Mouse (Mus musculus): ENCODE measurements around the gene Uggt2. TPM values are rescaled to one million over a fixed set of nuclear protein-coding genes. Genes with fewer than 3 reads are reported as not detected.

Uggt2 gene
- polyA plus RNA-seq, 1 experiment from 2014 or later = 19.2 TPM

GRCm38 (mm10) chr14:118942076-118942475 lies 157.2 kb downstream of the Uggt2 start:
- H3K4me3 ChIP-seq (ENCODE audit: low read length) = no peak overlapping the region
- no peak overlapping the region for H3K27ac ChIP-seq (ENCODE audit: low read depth, low read length)
- H3K4me2 ChIP-seq (ENCODE audit: low read length) = no peak overlapping the region
- no peaks in the 10 kb centered on the region for H3K27me3 ChIP-seq (replicated peaks; ENCODE audit: control insufficient read depth, insufficient read depth, low read length)
- 42% methylated on average over 12 of the region's 12 CpGs for WGBS
- no peaks in the 10 kb centered on the region for H3K36me3 ChIP-seq (ENCODE audit: control insufficient read depth, insufficient read depth, low read length)
- H3K9ac ChIP-seq (ENCODE audit: low read depth, low read length) = no peak overlapping the region
- H3K4me1 ChIP-seq (ENCODE audit: control insufficient read depth, insufficient read depth, low read depth, low read length) = peaks cover 13% of the 10 kb centered on the region
- no peaks in the 10 kb centered on the region for H3K9me3 ChIP-seq (ENCODE audit: control insufficient read depth, low read length)
- ATAC-seq = no peak

GRCm38 (mm10) chr14:118940796-118941495 lies 158.3 kb downstream of the Uggt2 start:
- Histone ChIP-seq H3K36me3 (ENCODE audit: control insufficient read depth, insufficient read depth, low read length) (no peaks in the 10 kb centered on the region), H3K9me3 (ENCODE audit: control insufficient read depth, low read length) (no peaks in the 10 kb centered on the region), H3K27ac (ENCODE audit: low read depth, low read length) (no peak overlapping the region), H3K9ac (ENCODE audit: low read depth, low read length) (no peak overlapping the region), H3K4me2 (ENCODE audit: low read length) (no peak overlapping the region), H3K4me3 (ENCODE audit: low read length) (no peak overlapping the region), H3K4me1 (ENCODE audit: control insufficient read depth, insufficient read depth, low read depth, low read length) (peaks cover 17% of the 10 kb centered on the region), H3K27me3 (replicated peaks; ENCODE audit: control insufficient read depth, insufficient read depth, low read length) (no peaks in the 10 kb centered on the region)
- WGBS = 77% methylated on average over 4 of the region's 4 CpGs
- ATAC-seq = no peak

- H3K27me3 ChIP-seq (replicated peaks; ENCODE audit: control insufficient read depth, insufficient read depth, low read length) = no peaks in the 10 kb centered on the region
- peaks cover 17% of the 10 kb centered on the region for H3K4me1 ChIP-seq (ENCODE audit: control insufficient read depth, insufficient read depth, low read depth, low read length)
- H3K27ac ChIP-seq (ENCODE audit: low read depth, low read length) = peak overlapping the region; percentile 93
- H3K36me3 ChIP-seq (ENCODE audit: control insufficient read depth, insufficient read depth, low read length) = no peaks in the 10 kb centered on the region
- no peaks in the 10 kb centered on the region for H3K9me3 ChIP-seq (ENCODE audit: control insufficient read depth, low read length)
- peak overlapping the region; percentile 100 for H3K4me3 ChIP-seq (ENCODE audit: low read length)
- WGBS = 2% methylated on average over 7 of the region's 7 CpGs
- no peak for ATAC-seq
- H3K4me2 ChIP-seq (ENCODE audit: low read length) = peak overlapping the region; percentile 54
- H3K9ac ChIP-seq (ENCODE audit: low read depth, low read length) = peak overlapping the region; percentile 99
These were observed 160.7 kb downstream of the Uggt2 start for GRCm38 (mm10) chr14:118938551-118938950.

GRCm38 (mm10) chr14:118937533-118938492 lies 161.4 kb downstream of the Uggt2 start, which contains the start of gene Dnajc3:
Dnajc3 (plus strand) TSS chr14:118937976.
- Histone ChIP-seq H3K9ac (ENCODE audit: low read depth, low read length) (peak within 1 kb of the TSS; percentile 99), H3K27ac (ENCODE audit: low read depth, low read length) (peak within 1 kb of the TSS; percentile 93), H3K36me3 (ENCODE audit: control insufficient read depth, insufficient read depth, low read length) (no peaks in the 10 kb centered on the region), H3K4me2 (ENCODE audit: low read length) (peak within 1 kb of the TSS; percentile 80), H3K27me3 (replicated peaks; ENCODE audit: control insufficient read depth, insufficient read depth, low read length) (no peaks in the 10 kb centered on the region), H3K4me1 (ENCODE audit: control insufficient read depth, insufficient read depth, low read depth, low read length) (peaks cover 17% of the 10 kb centered on the region), H3K9me3 (ENCODE audit: control insufficient read depth, low read length) (no peaks in the 10 kb centered on the region), H3K4me3 (ENCODE audit: low read length) (peak within 1 kb of the TSS; percentile 100)
- WGBS = under 1% methylated on average over 88 of the region's 124 CpGs
- peak; percentile 100 for ATAC-seq

GRCm38 (mm10) chr14:118936952-118937351 lies 162.3 kb downstream of the Uggt2 start:
- no peaks in the 10 kb centered on the region for H3K9me3 ChIP-seq (ENCODE audit: control insufficient read depth, low read length)
- H3K27me3 ChIP-seq (replicated peaks; ENCODE audit: control insufficient read depth, insufficient read depth, low read length) = no peaks in the 10 kb centered on the region
- no peaks in the 10 kb centered on the region for H3K36me3 ChIP-seq (ENCODE audit: control insufficient read depth, insufficient read depth, low read length)
- 35% methylated on average over 4 of the region's 4 CpGs for WGBS
- H3K4me1 ChIP-seq (ENCODE audit: control insufficient read depth, insufficient read depth, low read depth, low read length) = peaks cover 16% of the 10 kb centered on the region
- H3K9ac ChIP-seq (ENCODE audit: low read depth, low read length) = peak overlapping the region; percentile 77
- 0 out of 2 replicates have a peak, but pooled peaks have one; percentile 0 for ATAC-seq
- peak overlapping the region; percentile 80 for H3K4me2 ChIP-seq (ENCODE audit: low read length)
- peak overlapping the region; percentile 100 for H3K4me3 ChIP-seq (ENCODE audit: low read length)
- H3K27ac ChIP-seq (ENCODE audit: low read depth, low read length) = peak overlapping the region; percentile 79

GRCm38 (mm10) chr14:118936236-118936635 lies 163.0 kb downstream of the Uggt2 start:
- Histone ChIP-seq H3K9ac (ENCODE audit: low read depth, low read length) (no peak overlapping the region), H3K4me2 (ENCODE audit: low read length) (no peak overlapping the region), H3K27ac (ENCODE audit: low read depth, low read length) (no peak overlapping the region), H3K27me3 (replicated peaks; ENCODE audit: control insufficient read depth, insufficient read depth, low read length) (no peaks in the 10 kb centered on the region), H3K9me3 (ENCODE audit: control insufficient read depth, low read length) (no peaks in the 10 kb centered on the region), H3K36me3 (ENCODE audit: control insufficient read depth, insufficient read depth, low read length) (no peaks in the 10 kb centered on the region), H3K4me3 (ENCODE audit: low read length) (no peak overlapping the region), H3K4me1 (ENCODE audit: control insufficient read depth, insufficient read depth, low read depth, low read length) (peaks cover 15% of the 10 kb centered on the region)
- WGBS = 71% methylated on average over 3 of the region's 3 CpGs
- ATAC-seq = no peak

Other genes starting within 250 kb of the Uggt2 start
- gene Dzip1, start 174.0 kb downstream of the Uggt2 start, polyA plus RNA-seq (2015; fragmentation: Nextera tagmentation; extraction: Ambion mirVana) = 85.8 and 93.5 TPM in 2 replicates
- 22.5 and 24.8 TPM in 2 replicates for gene Dnajc3, start 161.5 kb downstream of the Uggt2 start, polyA plus RNA-seq (2015; fragmentation: Nextera tagmentation; extraction: Ambion mirVana)
- gene Hs6st3, start 38.9 kb upstream of the Uggt2 start, polyA plus RNA-seq (2015; fragmentation: Nextera tagmentation; extraction: Ambion mirVana) = 1.7 and 1.8 TPM in 2 replicates